Mouse (Mus musculus): ENCODE results near the gene Coa5. TPM values are rescaled to one million over a fixed set of nuclear protein-coding genes. Genes with fewer than 3 reads are reported as not detected.

Coa5 gene
- total and polyA plus RNA-seq, 3 experiments = 31.4 to 34.5 TPM; not detected in 1

- Histone ChIP-seq H3K27me3 (ENCODE audit: control insufficient read depth in 1 of 2, insufficient read depth in 2 of 2, low read length in 2 of 2) (no peaks in the 10 kb centered on the region), H3K4me1 (ENCODE audit: control insufficient read depth in 1 of 2, insufficient read depth in 2 of 2, low read length in 2 of 2) (peaks cover 7 to 29% of the 10 kb centered on the region in 2 experiments), H3K9me3 (replicated peaks; ENCODE audit: insufficient read depth, low read length) (no peaks in the 10 kb centered on the region), H3K36me3 (ENCODE audit: control insufficient read depth in 1 of 2, insufficient read depth in 2 of 2, low read length in 2 of 2) (peaks cover 0 to 30% of the 10 kb centered on the region in 2 experiments; a peak in 2 of 4 replicates), H3K4me3 (ENCODE audit: control insufficient read depth in 1 of 2, insufficient read depth in 1 of 2, low read depth in 2 of 2, low read length in 2 of 2) (peak overlapping the region; percentile 70 to 78), H3K79me2 (ENCODE audit: control insufficient read depth, insufficient read depth, low read length, poor library complexity) (no peaks in the 10 kb centered on the region), H3K9ac (ENCODE audit: control insufficient read depth, low read depth, low read length, poor library complexity, severe bottlenecking) (peak overlapping the region; percentile 36), H3K27ac (ENCODE audit: control insufficient read depth, low read depth, low read length) (peak overlapping the region; percentile 84)
- DNase-seq (ENCODE audit: low read depth, low spot score) = peak; percentile 88
- no peak for TF ChIP-seq CHD1 (IDR thresholded peaks at IDR 0.05; ENCODE audit: low read depth, low read length)
- no peak for TF ChIP-seq BHLHE40 (IDR thresholded peaks at IDR 0.05; ENCODE audit: borderline replicate concordance, low read depth, low read length)
- no peak for TF ChIP-seq MAZ (IDR thresholded peaks at IDR 0.05; ENCODE audit: low read depth, low read length)
- TF ChIP-seq POLR2AphosphoS5 (IDR thresholded peaks at IDR 0.05; ENCODE audit: borderline replicate concordance, low read depth, low read length) = no peak
- TF ChIP-seq RAD21 (IDR thresholded peaks at IDR 0.05; ENCODE audit: low read depth, low read length) = no peak
- no peak for TF ChIP-seq SMC3 (IDR thresholded peaks at IDR 0.05; ENCODE audit: low read depth, low read length)
- no peak for TF ChIP-seq KAT2A (conservative IDR thresholded peaks at IDR 0.05; ENCODE audit: low read depth, low read length)
- peak; percentile 80 for TF ChIP-seq TCF12 (IDR thresholded peaks at IDR 0.05; ENCODE audit: low read depth, low read length)
- no peak for TF ChIP-seq ELF1 (IDR thresholded peaks at IDR 0.05; ENCODE audit: low read depth, low read length)
- TF ChIP-seq MXI1 (IDR thresholded peaks at IDR 0.05; ENCODE audit: low read depth, low read length) = peak; percentile 49; the same call in 1 of the 2 replicates
- no peak for TF ChIP-seq CHD2 (IDR thresholded peaks at IDR 0.05; ENCODE audit: low read length)
- peak; percentile 84 for TF ChIP-seq GATA1 (IDR thresholded peaks at IDR 0.05; ENCODE audit: low read depth, low read length)
- no peak for TF ChIP-seq ZMIZ1 (IDR thresholded peaks at IDR 0.05; ENCODE audit: low read depth, low read length)
- peak in 1 of 2 experiments; percentile 51; a peak in 1 of 4 replicates for TF ChIP-seq POLR2A (IDR thresholded peaks at IDR 0.05; ENCODE audit: control insufficient read depth in 1 of 2, insufficient read depth in 1 of 2, low read depth in 1 of 2, low read length in 2 of 2, poor library complexity in 1 of 2)
- TF ChIP-seq ZC3H11A (IDR thresholded peaks at IDR 0.05; ENCODE audit: low read depth, low read length) = no peak
- TF ChIP-seq MYC (IDR thresholded peaks at IDR 0.05; ENCODE audit: low read depth, low read length) = peak; percentile 57
- TF ChIP-seq GABPA (IDR thresholded peaks at IDR 0.05; ENCODE audit: low read depth, low read length) = no peak
- no peak for TF ChIP-seq ZKSCAN1 (IDR thresholded peaks at IDR 0.05; ENCODE audit: low read depth, low read length)
- peak; percentile 85 for TF ChIP-seq TAL1 (IDR thresholded peaks at IDR 0.05; ENCODE audit: low read length)
- no peak for TF ChIP-seq USF2 (IDR thresholded peaks at IDR 0.05; ENCODE audit: borderline replicate concordance in 1 of 2, insufficient read depth in 1 of 2, low read depth in 1 of 2, low read length in 2 of 2)
- TF ChIP-seq TBP (IDR thresholded peaks at IDR 0.05; ENCODE audit: low read depth, low read length) = peak; percentile 66; the same call in 1 of the 2 replicates
- no peak for TF ChIP-seq JUND (IDR thresholded peaks at IDR 0.05; ENCODE audit: low read depth, low read length)
- TF ChIP-seq ETS1 (IDR thresholded peaks at IDR 0.05; ENCODE audit: low read depth, low read length) = peak; percentile 73; the same call in 1 of the 2 replicates
- no peak for TF ChIP-seq POLR2AphosphoS2 (IDR thresholded peaks at IDR 0.05; ENCODE audit: low read length)
- no peak for TF ChIP-seq MAFK (IDR thresholded peaks at IDR 0.05; ENCODE audit: borderline replicate concordance, low read depth, low read length)
- 0 out of 2 replicates have a peak, but pooled peaks have one; percentile 38 for TF ChIP-seq NELFE (IDR thresholded peaks at IDR 0.05; ENCODE audit: low read depth, low read length)
- TF ChIP-seq ZNF384 (IDR thresholded peaks at IDR 0.05; ENCODE audit: low read depth, low read length) = no peak
- no peak for TF ChIP-seq HCFC1 (IDR thresholded peaks at IDR 0.05; ENCODE audit: low read depth, low read length)
- no peak for TF ChIP-seq NRF1 (IDR thresholded peaks at IDR 0.05; ENCODE audit: insufficient read depth, low read depth, low read length, poor library complexity, severe bottlenecking)
- TF ChIP-seq USF1 (IDR thresholded peaks at IDR 0.05; ENCODE audit: low read depth, low read length) = no peak
- TF ChIP-seq UBTF (IDR thresholded peaks at IDR 0.05; ENCODE audit: borderline replicate concordance, insufficient read depth, low read depth, low read length) = no peak
- no peak for TF ChIP-seq CTCF (IDR thresholded peaks at IDR 0.05 in 2 of 3, conservative IDR thresholded peaks at IDR 0.05 in 1 of 3; ENCODE audit: control insufficient read depth in 1 of 3, insufficient read depth in 1 of 3, low read depth in 2 of 3, low read length in 3 of 3, poor library complexity in 1 of 3, severe bottlenecking in 1 of 3)
- TF ChIP-seq MYB (IDR thresholded peaks at IDR 0.05; ENCODE audit: low read depth, low read length) = peak; percentile 39; the same call in 1 of the 2 replicates
- TF ChIP-seq MEF2A (IDR thresholded peaks at IDR 0.05; ENCODE audit: extremely low read depth, insufficient replicate concordance, low read depth, low read length, poor library complexity, severe bottlenecking) = no peak
- peak; percentile 73 to 89 for TF ChIP-seq EP300 (IDR thresholded peaks at IDR 0.05; ENCODE audit: low read depth in 1 of 2, low read length in 2 of 2)
- TF ChIP-seq MAX (IDR thresholded peaks at IDR 0.05; ENCODE audit: low read length) = no peak
- TF ChIP-seq E2F4 (IDR thresholded peaks at IDR 0.05; ENCODE audit: borderline replicate concordance, low read depth, low read length) = no peak
- TF ChIP-seq SIN3A (IDR thresholded peaks at IDR 0.05; ENCODE audit: low read length) = peak; percentile 57
Measured at GRCm38 (mm10) chr1:37478416-37478815, 48.5 kb upstream of the Coa5 start.

All from MEL (cell line).